Mouse (Mus musculus) ES-E14 (cell line): ENCODE results near the gene Cryba1. TPM values are rescaled to one million over a fixed set of nuclear protein-coding genes. Genes with fewer than 3 reads are reported as not detected.
A peak's percentile ranks its signal among the peaks of the same experiment; 100 is the strongest.

Experiments
- DNase-seq: peaks from one replicate; pipeline ENCODE4 v3.0.0-alpha.2; 2013; ENCODE audit warnings: low read depth, low spot score
- H3K27ac ChIP-seq: 2 replicates; pipeline ENCODE4 v1.5.1; 2012; ENCODE audit warnings: low read depth, mild to moderate bottlenecking, low read length, moderate library complexity, mixed read lengths; ENCODE audit not compliant: poor library complexity, insufficient read depth, severe bottlenecking
- H3K36me3 ChIP-seq: 2 replicates; pipeline ENCODE4 v1.6.1; 2012; ENCODE audit warnings: mild to moderate bottlenecking, low read length, moderate library complexity, mixed read lengths; ENCODE audit not compliant: control insufficient read depth, poor library complexity, insufficient read depth, severe bottlenecking
- H3K4me1 ChIP-seq, 2 experiments: fragments of 150-350 bp in 1 of 2; sonication (generic) in 1 of 2; 2 replicates each; pipeline ENCODE4 v1.6.1; 2012; ENCODE audit warnings: low read length in 2 of 2, mild to moderate bottlenecking in 1 of 2, mixed read lengths in 1 of 2; ENCODE audit not compliant: control insufficient read depth in 2 of 2, insufficient read depth in 2 of 2, poor library complexity in 1 of 2
- H3K4me3 ChIP-seq, 2 experiments: fragments of 150-350 bp in 1 of 2; sonication (generic) in 1 of 2; 2 replicates each; pipeline ENCODE4 v1.5.1; 2012; ENCODE audit warnings: low read length in 2 of 2, low read depth in 1 of 2, mild to moderate bottlenecking in 1 of 2, mixed read lengths in 1 of 2; ENCODE audit not compliant: insufficient read depth in 1 of 2, poor library complexity in 1 of 2, severe bottlenecking in 1 of 2
- H3K9ac ChIP-seq: 2 replicates; pipeline ENCODE4 v1.6.1; 2012; ENCODE audit warnings: low read depth, mild to moderate bottlenecking, low read length, mixed read lengths; ENCODE audit not compliant: poor library complexity, insufficient read depth, severe bottlenecking
- H3K9me3 ChIP-seq: fragments of 150-350 bp; sonication (generic); 2 replicates; pipeline ENCODE4 v1.6.1; 2012; ENCODE audit warnings: low read depth, mild to moderate bottlenecking, low read length; ENCODE audit not compliant: control insufficient read depth, insufficient read depth
- CHD2 ChIP-seq: IDR thresholded peaks from 2 replicates; pipeline ENCODE4 v1.6.1; 2014; ENCODE audit warnings: mild to moderate bottlenecking, low read depth, low read length, inconsistent platforms
- HCFC1 ChIP-seq: IDR thresholded peaks from 2 replicates; pipeline ENCODE4 v1.6.1; 2012; ENCODE audit warnings: low read length, inconsistent platforms, borderline replicate concordance; ENCODE audit not compliant: insufficient read depth
- MAFK ChIP-seq: IDR thresholded peaks from 2 replicates; pipeline ENCODE4 v1.6.1; 2014; ENCODE audit warnings: mild to moderate bottlenecking, low read depth, low read length, inconsistent platforms; ENCODE audit not compliant: insufficient read depth
- ZC3H11A ChIP-seq: IDR thresholded peaks from 2 replicates; pipeline ENCODE4 v1.6.1; 2012; ENCODE audit warnings: low read depth, mild to moderate bottlenecking, inconsistent platforms, low read length, borderline replicate concordance
- ZNF384 ChIP-seq: IDR thresholded peaks from 2 replicates; pipeline ENCODE4 v1.6.1; 2012; ENCODE audit warnings: low read depth, low read length, inconsistent platforms
- in situ Hi-C, 2 experiments: fragments of 600-800 bp; cut with MboI; formaldehyde crosslinking; loops; one replicate each; pipeline ENCODE4 v1.15.1; 2025; ENCODE audit warnings: low sequenced_read_pairs in 2 of 2, inconsistent platforms in 1 of 2; ENCODE audit not compliant: unreplicated experiment in 2 of 2
- total RNA-seq: library from RNA; depleted of rRNA; stranded (reverse); fragments of 300-350 nt; gene quantifications from 2 replicates; pipeline ENCODE4 v1.2.3, GENCODE M21; 2012

Gene Cryba1
- total RNA-seq, 1 experiment = not detected

DNA sequence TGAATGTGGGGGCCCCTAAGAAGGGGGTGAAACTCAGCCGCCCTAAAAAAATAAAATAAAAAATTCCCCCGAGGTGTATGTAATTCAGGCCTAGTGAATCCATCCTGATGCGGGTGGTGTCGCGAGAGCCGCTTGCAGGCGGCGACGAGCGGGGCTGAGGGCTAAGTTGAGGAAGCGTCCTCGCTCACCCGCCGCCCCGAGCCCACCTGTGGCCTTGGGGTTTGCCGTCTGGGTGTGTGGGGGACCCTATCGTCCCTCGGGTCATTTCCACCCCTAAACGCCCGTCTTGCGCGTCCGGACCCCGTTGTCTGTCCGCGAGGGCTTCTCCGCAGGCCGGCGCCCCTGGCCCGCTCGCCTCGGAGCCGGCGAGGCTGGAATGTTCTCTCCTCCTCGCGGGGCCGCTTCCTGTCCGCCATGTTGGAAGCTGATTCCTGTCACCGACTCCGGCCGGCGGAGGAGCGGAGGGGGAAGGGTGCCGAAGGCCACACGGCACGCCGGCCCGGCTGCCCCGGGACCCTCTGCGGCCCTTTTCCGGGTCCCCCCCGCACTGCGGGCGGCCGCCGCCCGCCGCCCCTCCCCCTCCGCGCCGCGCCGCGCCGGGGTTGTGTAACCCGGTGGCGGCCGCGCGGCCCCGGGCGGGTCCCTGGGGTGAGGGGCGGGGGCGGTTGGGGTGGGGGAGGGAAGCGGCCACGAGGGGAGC is 38.1 kb downstream of the Cryba1 start:
- DNase-seq = peak; percentile 48
- H3K36me3 ChIP-seq = peaks cover 10% of the 10 kb centered on the region
- H3K9me3 ChIP-seq = no peaks in the 10 kb centered on the region
- H3K4me1 ChIP-seq = peaks cover 0 to 9% of the 10 kb centered on the region in 2 experiments; a peak in 2 of 4 replicates
- H3K4me3 ChIP-seq = peak overlapping the region; percentile 96 to 98
- H3K27ac ChIP-seq = peak overlapping the region; percentile 95
- in situ Hi-C loops = no loop called here
- peak overlapping the region; percentile 89 for H3K9ac ChIP-seq
- TF ChIP-seq CHD2 (peak; percentile 70; the same call in 1 of the 2 replicates), MAFK (no peak), ZC3H11A (no peak), ZNF384 (no peak), HCFC1 (0 out of 2 replicates have a peak, but pooled peaks have one; percentile 8)

GRCm38 (mm10) chr11:77686346-77686840 is 38.7 kb downstream of the Cryba1 start:
- H3K9me3 ChIP-seq = no peaks in the 10 kb centered on the region
- peaks cover 0 to 9% of the 10 kb centered on the region in 2 experiments; a peak in 2 of 4 replicates for H3K4me1 ChIP-seq
- peak overlapping the region; percentile 96 to 98 for H3K4me3 ChIP-seq
- peak overlapping the region; percentile 89 for H3K9ac ChIP-seq
- H3K36me3 ChIP-seq = peaks cover 4% of the 10 kb centered on the region
- H3K27ac ChIP-seq = peak overlapping the region; percentile 95
- DNase-seq = no peak
- TF ChIP-seq CHD2 (no peak), MAFK (no peak), HCFC1 (no peak), ZC3H11A (no peak), ZNF384 (no peak)
- in situ Hi-C loops = no loop called here

DNA sequence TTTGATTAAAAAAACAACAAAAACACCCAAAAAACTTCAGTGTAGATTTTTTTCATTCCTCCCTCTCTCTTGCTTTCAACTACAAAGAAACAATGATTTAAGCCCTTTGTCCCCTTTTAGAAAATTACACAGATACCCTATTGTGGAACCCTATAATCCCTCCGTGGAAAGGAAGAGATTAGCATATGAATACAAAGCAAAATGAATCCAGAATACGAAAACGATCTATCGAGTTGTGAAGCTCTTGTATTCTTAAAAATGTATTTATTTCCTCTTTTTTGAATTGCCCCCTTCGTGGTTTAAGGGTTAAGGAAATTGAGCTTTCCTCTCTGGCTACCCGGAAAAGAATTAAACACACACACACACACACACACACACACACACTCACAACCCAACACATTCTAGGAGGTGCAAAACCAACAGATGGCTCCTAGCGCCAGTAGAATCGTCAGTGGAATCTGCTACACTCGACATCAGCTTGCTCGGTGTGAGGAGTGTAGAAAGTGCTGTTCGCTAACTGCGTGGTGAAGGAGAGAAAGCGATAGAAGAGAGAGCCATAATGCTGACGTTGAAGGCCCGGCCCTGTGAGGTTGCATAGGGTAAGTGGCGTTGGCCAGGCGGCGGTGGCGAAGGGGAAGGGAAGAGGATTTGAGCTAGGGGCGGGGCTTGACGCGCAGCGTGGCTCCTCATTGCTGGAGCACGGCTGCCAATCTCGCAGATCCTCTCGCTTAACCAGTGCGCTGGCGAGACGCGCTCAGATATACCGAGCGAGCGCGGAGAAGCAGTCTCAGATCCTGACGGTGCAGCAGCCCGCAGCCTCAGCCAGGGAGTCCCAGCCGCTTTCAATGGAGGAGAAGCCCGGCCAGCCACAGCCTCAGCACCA is 39.5 kb downstream of the Cryba1 start, which contains the start of gene Nufip2:
Nufip2 (plus strand) TSS at position 773 of the 883 bp plus-strand sequence.
- in situ Hi-C loops = no loop called here

GRCm38 (mm10) chr11:77684896-77685295 is 40.2 kb downstream of the Cryba1 start:
- in situ Hi-C loops = no loop called here
- Histone ChIP-seq H3K4me1 (peaks cover 2 to 13% of the 10 kb centered on the region in 2 experiments), H3K36me3 (peaks cover 4% of the 10 kb centered on the region), H3K4me3 (no peak overlapping the region), H3K27ac (no peak overlapping the region; the same call in 1 of the 2 replicates), H3K9me3 (no peaks in the 10 kb centered on the region), H3K9ac (no peak overlapping the region)
- TF ChIP-seq HCFC1 (no peak), ZNF384 (no peak), MAFK (no peak), CHD2 (no peak), ZC3H11A (no peak)
- DNase-seq = no peak

More for the DNA sequence above, 39.5 kb downstream of the Cryba1 start, which contains the start of gene Nufip2:
- H3K36me3 ChIP-seq = peaks cover 4% of the 10 kb centered on the region
- TF ChIP-seq ZC3H11A (peak; percentile 70; the same call in 1 of the 2 replicates), CHD2 (0 out of 2 replicates have a peak, but pooled peaks have one; percentile 55), MAFK (0 out of 2 replicates have a peak, but pooled peaks have one; percentile 3), HCFC1 (peak; percentile 73; the same call in 1 of the 2 replicates), ZNF384 (no peak)
- H3K9me3 ChIP-seq = no peaks in the 10 kb centered on the region
- peak within 1 kb of the TSS; percentile 96 to 98 for H3K4me3 ChIP-seq
- peak; percentile 97 for DNase-seq
- H3K9ac ChIP-seq = peak within 1 kb of the TSS; percentile 89
- peak within 1 kb of the TSS; percentile 95 for H3K27ac ChIP-seq
- peaks cover 2 to 13% of the 10 kb centered on the region in 2 experiments for H3K4me1 ChIP-seq
